Comparison of ENCODE assay signal across 9 mouse cellular contexts in the genomic region with DNA sequence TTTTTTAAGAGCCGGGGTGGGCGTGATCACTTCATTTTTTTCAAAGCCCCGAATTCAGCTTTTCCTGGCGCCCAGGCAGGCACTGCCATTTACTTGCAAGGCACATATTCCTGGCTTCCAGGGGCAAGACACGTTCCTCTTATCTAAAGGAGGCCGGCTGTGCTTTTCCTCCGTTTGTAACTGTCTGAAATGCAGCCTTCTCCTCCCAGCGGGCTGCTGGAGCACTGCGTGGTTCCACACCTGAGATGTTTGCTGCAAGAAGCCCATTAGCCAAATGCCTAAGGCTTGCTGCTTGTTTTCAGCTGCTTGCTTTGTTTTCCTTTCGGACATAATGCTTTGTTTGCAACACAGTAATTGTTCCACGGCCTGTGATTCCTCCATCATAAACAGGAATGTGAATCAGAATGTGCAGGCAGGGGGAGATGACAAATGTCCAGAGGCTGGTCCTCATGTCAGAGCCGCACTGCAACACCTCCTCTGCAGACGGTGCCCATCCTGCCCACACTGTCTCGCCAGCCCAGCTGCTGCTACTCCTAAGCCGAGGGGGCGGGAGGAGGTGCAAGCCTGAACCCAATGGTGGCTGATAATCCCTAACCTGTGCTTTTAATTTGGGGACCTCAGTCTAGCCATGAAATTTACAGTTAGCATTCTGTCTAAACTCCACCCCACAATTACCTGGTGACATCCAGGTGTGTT. TPM values are rescaled to one million over a fixed set of nuclear protein-coding genes. Genes with fewer than 3 reads are reported as not detected.
DNase-seq lines count a peak whose midpoint lies in the region; ATAC-seq lines count a peak whose summit lies in the region.
"Had no signal": no experiment of that assay in that cellular context is flagged by ENCODE, and none has a peak within 500 bp of the region (broad histone marks: within the 10 kb centered on the region; RNA-seq: fewer than 3 reads in every experiment).

No protein-coding gene starts in this region.

- H3K9ac ChIP-seq in forebrain, embryonic 16.5 days (replicated peaks; ENCODE audit: low read depth, low read length): no peak overlapping the region
- H3K9ac ChIP-seq in neural tube, embryonic 14.5 days (replicated peaks; ENCODE audit: low read depth, low read length): no peak overlapping the region

- peak overlapping the region; percentile 30; the same call in 1 of the 2 replicates for H3K4me2 ChIP-seq in forebrain, embryonic 16.5 days (ENCODE audit: low read length)
- no peak overlapping the region for H3K4me2 ChIP-seq in neural tube, embryonic 14.5 days (ENCODE audit: low read depth, low read length)

- H3K27me3 ChIP-seq in forebrain, embryonic 16.5 days (replicated peaks; ENCODE audit: control insufficient read depth, insufficient read depth, low read length): no peaks in the 10 kb centered on the region
- H3K27me3 ChIP-seq in neural tube, embryonic 14.5 days (ENCODE audit: control insufficient read depth, insufficient read depth, low read length): no peaks in the 10 kb centered on the region

- H3K27ac ChIP-seq in forebrain, embryonic 16.5 days (ENCODE audit: low read length): no peak overlapping the region
- H3K27ac ChIP-seq in neural tube, embryonic 14.5 days (ENCODE audit: low read depth, low read length): peak overlapping the region; percentile 88

- peaks cover 14% of the 10 kb centered on the region for H3K4me1 ChIP-seq in forebrain, embryonic 16.5 days (replicated peaks; ENCODE audit: control insufficient read depth, insufficient read depth, low read length)
- peaks cover 16% of the 10 kb centered on the region; the same call in 1 of the 2 replicates for H3K4me1 ChIP-seq in neural tube, embryonic 14.5 days (ENCODE audit: control insufficient read depth, insufficient read depth, low read length)

- WGBS in forebrain, embryonic 16.5 days: 12% methylated on average over 16 of the region's 16 CpGs
- WGBS in neural tube, embryonic 14.5 days: 17% methylated on average over 16 of the region's 16 CpGs

- no peak overlapping the region for H3K4me3 ChIP-seq in forebrain, embryonic 16.5 days (replicated peaks; ENCODE audit: low read length)
- no peak overlapping the region for H3K4me3 ChIP-seq in neural tube, embryonic 14.5 days (ENCODE audit: low read depth, low read length)
- H3K4me3 ChIP-seq: megakaryocyte, embryonic 14.5 days had no signal

- H3K9me3 ChIP-seq in forebrain, embryonic 16.5 days (ENCODE audit: control insufficient read depth, low read length): no peaks in the 10 kb centered on the region
- H3K9me3 ChIP-seq in neural tube, embryonic 14.5 days (ENCODE audit: control insufficient read depth, low read length): no peaks in the 10 kb centered on the region

- ATAC-seq in forebrain, embryonic 16.5 days: peak; percentile 74
- ATAC-seq in neural tube, embryonic 14.5 days (ENCODE audit: low read depth): peak; percentile 63

- peak; percentile 34 for DNase-seq in left cerebral cortex, adult 18-20 months (ENCODE audit: low spot score in 2 of 2)
- DNase-seq in left cerebral cortex, adult 11 months (ENCODE audit: low spot score): no peak
- peak; percentile 18 to 39 for DNase-seq in kidney, postnatal 4 days
- DNase-seq in spleen, postnatal 14 days (ENCODE audit: low spot score in 2 of 2): no peak
- DNase-seq in adrenal gland, adult 8-10 months: no peak
- DNase-seq: thymus, adult 18-20 months had no signal

- no peaks in the 10 kb centered on the region for H3K36me3 ChIP-seq in forebrain, embryonic 16.5 days (ENCODE audit: control insufficient read depth, insufficient read depth)
- no peaks in the 10 kb centered on the region for H3K36me3 ChIP-seq in neural tube, embryonic 14.5 days (ENCODE audit: control insufficient read depth, insufficient read depth, low read length)

RNA-seq across cellular contexts. Expression of a gene that starts 27.1 kb away (rescaled TPM):
- total RNA-seq in left cerebral cortex, adult 18-20 months (2021): under 1 TPM; 0.12 TPM
- polyA plus RNA-seq in forebrain, embryonic 16.5 days (2015; fragmentation: Nextera tagmentation; extraction: Ambion mirVana): not detected in 2 replicates
- 14.3 and 16.6 TPM in 2 replicates for polyA plus RNA-seq in neural tube, embryonic 14.5 days (2014; fragmentation: Nextera tagmentation; extraction: Ambion mirVana)
- 1 to 10 TPM; 4.3 to 7.0 (median 4.9) TPM for total RNA-seq in adrenal gland, adult 8-10 months (2022)

Comparison
In these comparisons a context has a peak if more than half of its experiments do, and no peak if none do; other contexts are left out.
1. DNase-seq: peak in left cerebral cortex, adult 18-20 months (2 of 2) and kidney, postnatal 4 days (2 of 2); none in left cerebral cortex, adult 11 months (single experiment), spleen, postnatal 14 days (0 of 2) and adrenal gland, adult 8-10 months (single experiment).
2. RNA of a gene that starts 27.1 kb away (total RNA-seq): 4.3 to 7.0 TPM in adrenal gland, adult 8-10 months; 0.12 TPM in left cerebral cortex, adult 18-20 months; every median in the first group is over 4 times any median in the second.